In the genomic region with DNA sequence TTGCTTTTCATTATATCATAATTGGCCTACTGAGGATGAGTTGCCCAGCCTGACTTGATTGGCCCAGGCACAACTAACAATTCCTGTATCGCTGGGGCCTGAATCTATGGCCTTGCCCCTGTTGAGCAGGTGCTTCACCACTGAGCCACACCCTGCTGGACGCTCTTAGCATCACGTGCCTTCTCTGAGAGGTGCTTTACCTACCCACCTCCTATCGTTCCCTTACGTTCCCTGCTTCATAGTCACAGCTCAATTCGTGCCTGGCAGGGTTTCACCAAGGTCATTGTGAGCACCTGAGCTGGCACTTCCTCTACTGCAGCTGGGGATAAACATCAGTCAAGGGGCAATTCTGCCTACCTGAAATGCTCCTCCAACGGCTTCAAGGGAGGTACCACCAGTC, we compare ENCODE assay signal across 18 mouse cellular contexts.
DNase-seq lines count a peak whose midpoint lies in the region; TF ChIP-seq lines count a peak whose summit lies in the region.
"Had no signal": no experiment of that assay in that cellular context is flagged by ENCODE, and none has a peak within 500 bp of the region (broad histone marks: within the 10 kb centered on the region; RNA-seq: fewer than 3 reads in every experiment).

No protein-coding gene starts in this region.

- no peak for DNase-seq in gastrocnemius, adult 2 months
- no peak for DNase-seq in gastrocnemius, adult 8-10 months (ENCODE audit: low spot score in 2 of 2)
- DNase-seq in testis, postnatal 10 days (ENCODE audit: low spot score): no peak
- DNase-seq in lung, postnatal 36 days: peak; percentile 50
- DNase-seq in adipocyte (ENCODE audit: low spot score): no peak
- no peak for DNase-seq in left cerebral cortex, adult 18-20 months (ENCODE audit: low spot score in 2 of 2)
- DNase-seq: adrenal gland, postnatal 14 days; B cell, adult 2 months; cerebellum, adult 18-20 months; cerebellum, adult 9-11 months; cerebellum, postnatal 36 days; gastrocnemius, postnatal 25 days; heart, postnatal 4 days had no signal

- TF ChIP-seq CTCF in gastrocnemius, adult 2 months (IDR thresholded peaks at IDR 0.05): no peak
- TF ChIP-seq CTCF in testis, adult 2 months (IDR thresholded peaks at IDR 0.05; ENCODE audit: control insufficient read depth, insufficient read depth, insufficient replicate concordance, low read depth, low read length): no peak

- peak overlapping the region; percentile 20; the same call in 1 of the 2 replicates for H3K27ac ChIP-seq in gastrocnemius, adult 2 months
- no peak overlapping the region; the same call in 1 of the 2 replicates for H3K27ac ChIP-seq in testis, adult 2 months (ENCODE audit: control insufficient read depth, insufficient read depth, low read depth, low read length)
- H3K27ac ChIP-seq: embryonic facial prominence, embryonic 13.5 days; forebrain, embryonic 12.5 days; heart, embryonic 13.5 days; hindbrain, embryonic 12.5 days had no signal

- no peaks in the 10 kb centered on the region for H3K27me3 ChIP-seq in testis, adult 2 months (ENCODE audit: control insufficient read depth, insufficient read depth, low read length)
- H3K27me3 ChIP-seq: embryonic facial prominence, embryonic 13.5 days; forebrain, embryonic 12.5 days; heart, embryonic 13.5 days; hindbrain, embryonic 12.5 days had no signal

- no peaks in the 10 kb centered on the region for H3K4me1 ChIP-seq in testis, adult 2 months (ENCODE audit: control insufficient read depth, insufficient read depth, low read length)
- H3K4me1 ChIP-seq: embryonic facial prominence, embryonic 13.5 days; forebrain, embryonic 12.5 days; hindbrain, embryonic 12.5 days had no signal

- no peaks in the 10 kb centered on the region for H3K36me3 ChIP-seq in testis, adult 2 months (ENCODE audit: control insufficient read depth, insufficient read depth, low read length)
- H3K36me3 ChIP-seq: embryonic facial prominence, embryonic 13.5 days; forebrain, embryonic 12.5 days; heart, embryonic 13.5 days; hindbrain, embryonic 12.5 days had no signal

- intact Hi-C loops in gastrocnemius, adult 2 months (cut with DNase I): no loop called here

- no peak overlapping the region for H3K4me3 ChIP-seq in gastrocnemius, adult 2 months
- H3K4me3 ChIP-seq in testis, adult 2 months (ENCODE audit: control insufficient read depth, low read depth, low read length): peak overlapping the region; percentile 89
- H3K4me3 ChIP-seq: embryonic facial prominence, embryonic 13.5 days; forebrain, embryonic 12.5 days; heart, embryonic 13.5 days; hindbrain, embryonic 12.5 days had no signal

- TF ChIP-seq POLR2A in testis, adult 2 months (IDR thresholded peaks at IDR 0.05; ENCODE audit: control insufficient read depth, low read depth, low read length): no peak
